Mouse (Mus musculus): ENCODE measurements at regions not wholly inside any gene's neighbourhood (a gene's known extent, or its start where the extent isn't known, plus 50 kb on each side); places are given as distances from the start of the nearest gene placed in this dataset.

- Histone ChIP-seq H3K4me2 (replicated peaks; ENCODE audit: low read depth) (no peak overlapping the region), H3K36me3 (ENCODE audit: control insufficient read depth, insufficient read depth) (no peaks in the 10 kb centered on the region), H3K4me3 (ENCODE audit: low read depth, low read length) (no peak overlapping the region), H3K27me3 (replicated peaks; ENCODE audit: control insufficient read depth, insufficient read depth, low read length) (no peaks in the 10 kb centered on the region), H3K9me3 (ENCODE audit: control insufficient read depth) (no peaks in the 10 kb centered on the region), H3K27ac (ENCODE audit: low read depth, low read length) (no peak overlapping the region), H3K4me1 (replicated peaks; ENCODE audit: control insufficient read depth, insufficient read depth, low read length) (no peaks in the 10 kb centered on the region), H3K9ac (ENCODE audit: low read depth, low read length) (no peak overlapping the region)
- no peak for TF ChIP-seq CTCF (IDR thresholded peaks at IDR 0.05; ENCODE audit: low read depth)
- WGBS = 78% methylated on average over 4 of the region's 4 CpGs
- no peak for ATAC-seq
These were observed 56.5 kb upstream of the Pdk3 start for GRCm38 (mm10) chrX:93888480-93888879.

- H3K27ac ChIP-seq (ENCODE audit: low read depth, low read length) = no peak overlapping the region
- H3K4me1 ChIP-seq (replicated peaks; ENCODE audit: control insufficient read depth, insufficient read depth, low read length) = no peaks in the 10 kb centered on the region
- H3K27me3 ChIP-seq (replicated peaks; ENCODE audit: control insufficient read depth, insufficient read depth, low read length) = no peaks in the 10 kb centered on the region
- no peak for ATAC-seq
- TF ChIP-seq CTCF (IDR thresholded peaks at IDR 0.05; ENCODE audit: low read depth) = no peak
- no peak overlapping the region for H3K4me3 ChIP-seq (ENCODE audit: low read depth, low read length)
- H3K9ac ChIP-seq (ENCODE audit: low read depth, low read length) = no peak overlapping the region
- no peaks in the 10 kb centered on the region for H3K36me3 ChIP-seq (ENCODE audit: control insufficient read depth, insufficient read depth)
- peak overlapping the region; percentile 55 for H3K4me2 ChIP-seq (replicated peaks; ENCODE audit: low read depth)
- 76% methylated on average over 8 of the region's 8 CpGs for WGBS
- H3K9me3 ChIP-seq (ENCODE audit: control insufficient read depth) = no peaks in the 10 kb centered on the region
These were observed 57.0 kb upstream of the Pdk3 start for GRCm38 (mm10) chrX:93888966-93889365.

- TF ChIP-seq CTCF (IDR thresholded peaks at IDR 0.05; ENCODE audit: low read depth) = peak; percentile 91
- peak; percentile 56; the same call in 1 of the 2 replicates for ATAC-seq
- Histone ChIP-seq H3K9ac (ENCODE audit: low read depth, low read length) (no peak overlapping the region), H3K4me3 (ENCODE audit: low read depth, low read length) (peak overlapping the region; percentile 25; the same call in 1 of the 2 replicates), H3K27me3 (replicated peaks; ENCODE audit: control insufficient read depth, insufficient read depth, low read length) (no peaks in the 10 kb centered on the region), H3K36me3 (ENCODE audit: control insufficient read depth, insufficient read depth) (no peaks in the 10 kb centered on the region), H3K4me1 (replicated peaks; ENCODE audit: control insufficient read depth, insufficient read depth, low read length) (no peaks in the 10 kb centered on the region), H3K9me3 (ENCODE audit: control insufficient read depth) (no peaks in the 10 kb centered on the region), H3K4me2 (replicated peaks; ENCODE audit: low read depth) (peak overlapping the region; percentile 55), H3K27ac (ENCODE audit: low read depth, low read length) (no peak overlapping the region)
- WGBS = 31% methylated on average over 13 of the region's 13 CpGs
These were observed 57.5 kb upstream of the Pdk3 start for GRCm38 (mm10) chrX:93889394-93890042.

- 52% methylated on average over 5 of the region's 5 CpGs for WGBS
- H3K27ac ChIP-seq (ENCODE audit: low read depth, low read length) = no peak overlapping the region
These were observed 65.1 kb upstream of the Pdk3 start for GRCm38 (mm10) chrX:93896838-93897820.

GRCm38 (mm10) chrX:93903209-93903608, 65.2 kb upstream of the AU015836 start:
- no peaks in the 10 kb centered on the region for H3K4me1 ChIP-seq (replicated peaks; ENCODE audit: control insufficient read depth, insufficient read depth, low read length)

More at GRCm38 (mm10) chrX:93896838-93897820, 65.1 kb upstream of the Pdk3 start:
- TF ChIP-seq CTCF (IDR thresholded peaks at IDR 0.05; ENCODE audit: low read depth) = peak; percentile 16; the same call in 1 of the 2 replicates
- H3K4me3 ChIP-seq (ENCODE audit: low read depth, low read length) = no peak overlapping the region
- no peaks in the 10 kb centered on the region for H3K9me3 ChIP-seq (ENCODE audit: control insufficient read depth)
- H3K4me1 ChIP-seq (replicated peaks; ENCODE audit: control insufficient read depth, insufficient read depth, low read length) = no peaks in the 10 kb centered on the region
- H3K9ac ChIP-seq (ENCODE audit: low read depth, low read length) = no peak overlapping the region
- no peak for ATAC-seq
- H3K36me3 ChIP-seq (ENCODE audit: control insufficient read depth, insufficient read depth) = no peaks in the 10 kb centered on the region
- H3K27me3 ChIP-seq (replicated peaks; ENCODE audit: control insufficient read depth, insufficient read depth, low read length) = no peaks in the 10 kb centered on the region
- no peak overlapping the region for H3K4me2 ChIP-seq (replicated peaks; ENCODE audit: low read depth)

GRCm38 (mm10) chrX:93905531-93905930, 62.9 kb upstream of the AU015836 start:
- H3K4me1 ChIP-seq (replicated peaks; ENCODE audit: control insufficient read depth, insufficient read depth, low read length) = no peaks in the 10 kb centered on the region
- H3K9ac ChIP-seq (ENCODE audit: low read depth, low read length) = no peak overlapping the region
- 77% methylated on average over 5 of the region's 5 CpGs for WGBS
- no peaks in the 10 kb centered on the region for H3K36me3 ChIP-seq (ENCODE audit: control insufficient read depth, insufficient read depth)
- H3K9me3 ChIP-seq (ENCODE audit: control insufficient read depth) = no peaks in the 10 kb centered on the region
- H3K27me3 ChIP-seq (replicated peaks; ENCODE audit: control insufficient read depth, insufficient read depth, low read length) = no peaks in the 10 kb centered on the region
- H3K4me2 ChIP-seq (replicated peaks; ENCODE audit: low read depth) = no peak overlapping the region
- ATAC-seq = no peak
- no peak overlapping the region for H3K4me3 ChIP-seq (ENCODE audit: low read depth, low read length)
- H3K27ac ChIP-seq (ENCODE audit: low read depth, low read length) = no peak overlapping the region
- no peak for TF ChIP-seq CTCF (IDR thresholded peaks at IDR 0.05; ENCODE audit: low read depth)

More at GRCm38 (mm10) chrX:93903209-93903608, 65.2 kb upstream of the AU015836 start:
- H3K4me3 ChIP-seq (ENCODE audit: low read depth, low read length) = no peak overlapping the region
- ATAC-seq = no peak
- H3K27ac ChIP-seq (ENCODE audit: low read depth, low read length) = no peak overlapping the region
- no peaks in the 10 kb centered on the region for H3K27me3 ChIP-seq (replicated peaks; ENCODE audit: control insufficient read depth, insufficient read depth, low read length)
- H3K36me3 ChIP-seq (ENCODE audit: control insufficient read depth, insufficient read depth) = no peaks in the 10 kb centered on the region
- no peaks in the 10 kb centered on the region for H3K9me3 ChIP-seq (ENCODE audit: control insufficient read depth)
- no peak for TF ChIP-seq CTCF (IDR thresholded peaks at IDR 0.05; ENCODE audit: low read depth)
- no peak overlapping the region for H3K9ac ChIP-seq (ENCODE audit: low read depth, low read length)
- no peak overlapping the region for H3K4me2 ChIP-seq (replicated peaks; ENCODE audit: low read depth)

Measured in intestine, postnatal 0 days (tissue).